Mouse (Mus musculus): ENCODE data around the gene Galnt2. TPM values are rescaled to one million over a fixed set of nuclear protein-coding genes. Genes with fewer than 3 reads are reported as not detected.

The Galnt2 gene
- total RNA-seq, 2 experiments from 2014 or later = 53.0 to 58.8 TPM

- DNase-seq (ENCODE audit: extremely low spot score in 1 of 2, low spot score in 2 of 2) = no peak
- no peak overlapping the region for H3K4me3 ChIP-seq
- H3K27ac ChIP-seq = peak overlapping the region; percentile 44
These were observed 139.4 kb downstream of the Galnt2 start for GRCm38 (mm10) chr8:124370422-124371183.

DNA sequence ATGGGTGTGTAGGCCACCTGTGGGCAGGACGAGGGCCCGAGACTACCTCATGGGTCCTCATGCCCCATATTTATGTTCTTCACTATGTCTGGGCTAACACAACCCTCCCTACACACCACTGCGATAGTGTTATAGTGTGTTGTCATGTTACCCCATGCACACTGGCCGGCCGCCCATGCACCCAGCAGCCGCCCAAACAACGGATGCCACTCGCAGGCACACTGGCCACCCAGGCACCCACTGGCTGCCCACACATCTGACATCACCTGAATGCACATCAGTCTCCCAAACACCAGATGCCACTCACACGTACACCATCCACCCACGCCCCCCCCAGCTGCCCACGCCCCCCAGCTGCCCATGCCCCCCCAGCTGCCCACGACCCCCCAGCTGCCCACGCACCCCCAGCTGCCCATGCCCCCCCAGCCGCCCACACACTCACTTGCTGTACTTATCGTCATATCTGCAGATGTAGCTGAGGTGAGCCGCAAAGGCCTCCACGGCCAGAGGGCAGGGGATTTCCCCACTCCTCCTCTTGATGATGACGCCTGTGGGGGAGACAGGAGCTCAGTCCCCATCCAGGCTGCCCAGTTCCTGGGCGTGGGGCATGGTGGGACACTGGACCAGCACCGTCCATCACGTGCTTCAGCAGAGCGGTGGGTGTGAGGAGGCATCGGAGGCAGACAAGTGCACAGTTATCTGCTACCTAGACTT lies 140.4 kb downstream of the Galnt2 start:
- Histone ChIP-seq H3K4me3 (no peak overlapping the region), H3K27ac (peak overlapping the region; percentile 66)
- DNase-seq (ENCODE audit: extremely low spot score in 1 of 2, low spot score in 2 of 2) = no peak
- intact Hi-C loops (cut with DNase I) = no loop called here
- no peak for TF ChIP-seq CTCF (IDR thresholded peaks at IDR 0.05)

More at GRCm38 (mm10) chr8:124370422-124371183, 139.4 kb downstream of the Galnt2 start:
- TF ChIP-seq CTCF (IDR thresholded peaks at IDR 0.05) = no peak
- intact Hi-C loops (cut with DNase I) = no loop called here

DNA sequence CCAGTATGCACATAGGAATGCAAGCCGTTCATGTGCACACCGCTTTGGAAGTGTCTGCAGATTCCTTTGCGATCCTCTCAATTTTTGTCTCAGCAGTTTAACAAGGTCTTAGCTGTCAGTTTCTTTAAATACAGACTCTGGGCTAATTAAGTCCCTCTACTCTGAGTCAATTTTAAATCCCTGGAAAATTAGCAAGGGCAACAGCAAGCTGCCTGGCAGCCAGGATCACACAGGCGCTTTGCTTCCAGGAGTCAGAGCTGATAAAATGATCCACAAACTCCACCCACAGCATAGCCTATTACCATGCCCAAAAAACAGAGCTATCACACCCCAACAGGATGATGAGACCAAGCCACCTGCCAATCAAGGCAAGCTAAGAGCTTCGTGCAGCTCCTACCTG lies 142.6 kb downstream of the Galnt2 start:
- Histone ChIP-seq H3K4me3 (no peak overlapping the region), H3K27ac (peak overlapping the region; percentile 40; the same call in 1 of the 2 replicates)
- intact Hi-C loops (cut with DNase I) = no loop called here
- DNase-seq (ENCODE audit: extremely low spot score in 1 of 2, low spot score in 2 of 2) = no peak
- TF ChIP-seq CTCF (IDR thresholded peaks at IDR 0.05) = no peak

DNA sequence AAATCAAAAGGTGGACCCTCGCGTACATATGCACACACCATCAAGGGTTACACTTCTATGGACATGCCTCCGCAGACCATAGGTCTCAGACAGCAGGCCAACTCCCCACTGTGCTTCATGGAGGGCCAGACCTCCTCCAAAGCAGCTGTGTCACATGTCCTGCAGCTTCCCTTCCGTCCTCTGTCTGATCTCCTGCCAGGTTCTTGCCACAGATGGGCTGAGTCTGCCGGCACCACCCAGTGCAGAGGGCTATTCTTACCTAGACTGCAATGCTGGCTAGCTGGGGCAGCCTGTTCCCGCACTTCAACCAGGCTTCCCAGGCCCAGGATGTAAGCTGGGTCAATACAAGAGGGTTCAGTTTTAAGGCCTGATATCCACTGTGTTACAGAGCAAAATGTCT lies 144.0 kb downstream of the Galnt2 start:
- DNase-seq (ENCODE audit: extremely low spot score in 1 of 2, low spot score in 2 of 2) = no peak
- intact Hi-C loops (cut with DNase I) = no loop called here
- Histone ChIP-seq H3K4me3 (no peak overlapping the region), H3K27ac (peak overlapping the region; percentile 82)
- TF ChIP-seq CTCF (IDR thresholded peaks at IDR 0.05) = no peak

- peak overlapping the region; percentile 82 for H3K27ac ChIP-seq
- no peak for TF ChIP-seq CTCF (IDR thresholded peaks at IDR 0.05)
- intact Hi-C loops (cut with DNase I) = no loop called here
- H3K4me3 ChIP-seq = no peak overlapping the region
- DNase-seq (ENCODE audit: extremely low spot score in 1 of 2, low spot score in 2 of 2) = no peak
These were observed 144.5 kb downstream of the Galnt2 start for GRCm38 (mm10) chr8:124375727-124376126.

GRCm38 (mm10) chr8:124376406-124376805 lies 145.2 kb downstream of the Galnt2 start:
- Histone ChIP-seq H3K27ac (peak overlapping the region; percentile 82), H3K4me3 (no peak overlapping the region)
- intact Hi-C loops (cut with DNase I) = no loop called here
- TF ChIP-seq CTCF (IDR thresholded peaks at IDR 0.05) = no peak
- DNase-seq (ENCODE audit: extremely low spot score in 1 of 2, low spot score in 2 of 2) = no peak

DNA sequence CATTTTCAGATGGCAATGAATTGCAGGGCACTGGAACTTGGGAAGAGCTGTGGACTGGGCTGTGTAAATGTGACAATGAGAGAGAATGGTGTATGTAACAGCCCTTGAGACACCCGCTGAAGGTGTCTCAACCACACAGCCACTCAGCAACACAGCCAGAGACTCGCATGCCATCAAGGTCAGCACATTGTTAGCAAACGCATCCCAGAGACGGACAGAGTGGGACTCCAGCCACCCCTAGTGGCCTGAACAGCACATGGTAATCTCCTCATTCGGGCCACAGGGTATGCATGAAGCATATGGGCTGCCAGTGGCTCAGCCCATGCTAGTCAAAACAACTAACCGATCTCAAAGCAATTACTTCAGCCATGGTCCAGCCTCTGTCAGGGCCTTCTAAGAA lies 148.1 kb downstream of the Galnt2 start:
- intact Hi-C loops (cut with DNase I) = no loop called here
- H3K27ac ChIP-seq = no peak overlapping the region
- TF ChIP-seq CTCF (IDR thresholded peaks at IDR 0.05) = peak; percentile 6
- no peak overlapping the region for H3K4me3 ChIP-seq
- DNase-seq (ENCODE audit: extremely low spot score in 1 of 2, low spot score in 2 of 2) = no peak

DNA sequence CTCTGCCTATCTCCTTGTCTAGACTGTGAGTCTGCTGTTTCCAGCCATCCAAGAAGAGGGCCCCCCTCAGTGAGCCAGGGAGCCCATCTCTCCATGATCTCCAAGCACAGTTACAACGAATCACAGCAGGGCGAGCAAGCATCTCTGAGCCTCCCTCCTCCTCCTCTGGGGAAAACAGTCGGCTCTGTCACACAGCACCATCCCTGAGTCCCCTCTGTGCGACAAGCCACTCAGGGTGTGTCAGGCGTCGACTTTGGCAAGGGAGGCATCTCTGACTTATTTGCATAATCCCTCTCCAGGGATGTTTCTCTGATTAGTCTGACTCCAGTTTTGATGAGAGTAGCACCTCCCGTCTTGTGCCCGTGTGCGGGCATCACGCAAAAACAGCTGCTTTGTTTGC lies 151.0 kb downstream of the Galnt2 start:
- TF ChIP-seq CTCF (IDR thresholded peaks at IDR 0.05) = no peak
- no peak for DNase-seq (ENCODE audit: extremely low spot score in 1 of 2, low spot score in 2 of 2)
- intact Hi-C loops (cut with DNase I) = no loop called here
- H3K4me3 ChIP-seq = no peak overlapping the region
- H3K27ac ChIP-seq = peak overlapping the region; percentile 47; the same call in 1 of the 2 replicates

- intact Hi-C loops (cut with DNase I) = no loop called here
- TF ChIP-seq CTCF (IDR thresholded peaks at IDR 0.05) = no peak
- H3K27ac ChIP-seq = no peak overlapping the region
- H3K4me3 ChIP-seq = no peak overlapping the region
- no peak for DNase-seq (ENCODE audit: extremely low spot score in 1 of 2, low spot score in 2 of 2)
These were observed 153.1 kb downstream of the Galnt2 start for GRCm38 (mm10) chr8:124384336-124384735.

- Histone ChIP-seq H3K4me3 (no peak overlapping the region), H3K27ac (peak overlapping the region; percentile 93)
- TF ChIP-seq CTCF (IDR thresholded peaks at IDR 0.05) = no peak
- peak; percentile 68 to 73 for DNase-seq (ENCODE audit: extremely low spot score in 1 of 2, low spot score in 2 of 2)
- intact Hi-C loops (cut with DNase I) = loop anchor here (2.0 kb wide), 1 partner anchor 130 kb away; no protein-coding TSS in a partner anchor
These were observed 155.2 kb downstream of the Galnt2 start for GRCm38 (mm10) chr8:124386225-124386899.

DNA sequence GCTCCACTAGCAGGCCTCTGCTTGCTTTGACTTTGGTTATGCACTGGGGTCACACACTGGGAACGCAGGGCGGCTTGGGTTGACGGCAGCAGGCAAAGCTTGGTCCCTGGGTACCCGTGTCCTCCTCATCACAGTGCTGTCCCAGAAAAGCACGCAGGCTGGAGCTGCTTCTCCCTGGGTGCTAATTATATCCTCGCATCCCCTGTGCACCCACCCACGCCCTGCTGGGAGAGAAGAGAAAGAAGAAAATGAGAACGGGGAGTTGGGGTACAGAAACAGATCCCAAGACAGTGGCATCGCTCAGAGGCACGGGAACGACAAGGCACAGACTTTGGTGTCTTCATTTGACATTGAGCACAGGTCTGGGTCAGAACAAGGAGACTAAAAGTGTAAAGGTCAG lies 158.3 kb downstream of the Galnt2 start:
- Histone ChIP-seq H3K27ac (peak overlapping the region; percentile 93), H3K4me3 (no peak overlapping the region)
- TF ChIP-seq CTCF (IDR thresholded peaks at IDR 0.05) = no peak
- intact Hi-C loops (cut with DNase I) = no loop called here
- DNase-seq (ENCODE audit: extremely low spot score in 1 of 2, low spot score in 2 of 2) = peak; percentile 79

- intact Hi-C loops (cut with DNase I) = no loop called here
- TF ChIP-seq CTCF (IDR thresholded peaks at IDR 0.05) = no peak
- H3K4me3 ChIP-seq = no peak overlapping the region
- DNase-seq (ENCODE audit: extremely low spot score in 1 of 2, low spot score in 2 of 2) = no peak
- H3K27ac ChIP-seq = peak overlapping the region; percentile 93
These were observed 160.0 kb downstream of the Galnt2 start for GRCm38 (mm10) chr8:124391191-124391590.
